Mouse (Mus musculus) cortical plate, adult 2 months (tissue): ENCODE data around the gene 4930519P11Rik.

Source experiments
- CTCF ChIP-seq: fragments of 200-500 bp; IDR thresholded peaks from 2 replicates; pipeline ENCODE4 v1.5.1; 2011; ENCODE audit warnings: mild to moderate bottlenecking, control low read depth, low read length; ENCODE audit not compliant: insufficient read depth; ENCODE audit errors: extremely low read depth
- POLR2A ChIP-seq: fragments of 200-500 bp; IDR thresholded peaks from 2 replicates; pipeline ENCODE4 v1.6.1; 2011; ENCODE audit warnings: mild to moderate bottlenecking, low read length, control low read depth; ENCODE audit not compliant: insufficient read depth; ENCODE audit errors: extremely low read depth

- TF ChIP-seq CTCF (no peak), POLR2A (no peak)
Measured at GRCm38 (mm10) chr2:154650404-154650803, 37.2 kb upstream of the 4930519P11Rik start.
